Mouse (Mus musculus) adrenal gland, adult (tissue): ENCODE measurements at regions not wholly inside any gene's neighbourhood (a gene's known extent, or its start where the extent isn't known, plus 50 kb on each side); places are given as distances from the start of the nearest gene placed in this dataset.

Experiments used
- DNase-seq, 2 experiments: peaks; one replicate each; pipeline ENCODE4 v3.0.0; 2022 to 2023; ENCODE audit warnings: low spot score in 1 of 2; ENCODE audit not compliant: inconsistent age in 2 of 2

DNA sequence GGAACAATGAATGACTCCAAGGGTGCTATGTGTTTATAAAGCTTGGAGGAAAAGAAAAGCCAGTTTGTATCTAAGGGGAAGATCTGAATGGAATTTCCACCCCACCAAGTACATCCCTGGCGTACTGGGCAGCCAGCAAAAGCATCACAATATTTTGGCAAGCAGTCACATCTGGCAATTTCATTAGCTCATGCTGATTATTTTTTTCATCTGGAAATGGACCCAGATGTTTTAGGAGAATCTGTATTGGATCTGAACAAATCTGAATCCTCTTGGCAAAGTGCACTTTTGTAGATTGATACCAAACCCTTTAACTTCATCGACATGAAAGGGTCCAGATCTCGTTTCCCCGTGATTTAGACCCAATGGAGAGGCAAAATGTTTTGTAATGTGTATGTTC, 207.1 kb downstream of the Epha4 start:
- DNase-seq: no peak

DNA sequence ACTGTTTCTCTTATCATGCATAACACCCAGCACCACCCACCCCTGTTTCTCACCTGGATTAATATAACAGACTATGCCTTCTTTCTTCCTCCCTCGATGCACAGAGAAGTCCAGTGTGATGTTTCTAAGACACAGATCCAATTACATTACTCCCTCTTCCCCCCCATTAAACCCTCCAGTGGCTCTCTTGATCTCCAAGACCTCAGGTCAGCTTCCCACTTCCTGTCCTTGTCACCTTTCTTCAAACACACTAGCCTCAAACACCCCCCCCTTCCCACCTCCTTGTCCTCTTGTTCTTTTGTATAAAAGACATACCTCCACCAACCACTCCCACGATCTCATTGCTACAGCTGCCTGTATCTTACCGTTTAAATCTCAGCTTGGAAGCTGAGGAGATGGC, 201.8 kb downstream of the Epha4 start:
- no peak for DNase-seq

DNA sequence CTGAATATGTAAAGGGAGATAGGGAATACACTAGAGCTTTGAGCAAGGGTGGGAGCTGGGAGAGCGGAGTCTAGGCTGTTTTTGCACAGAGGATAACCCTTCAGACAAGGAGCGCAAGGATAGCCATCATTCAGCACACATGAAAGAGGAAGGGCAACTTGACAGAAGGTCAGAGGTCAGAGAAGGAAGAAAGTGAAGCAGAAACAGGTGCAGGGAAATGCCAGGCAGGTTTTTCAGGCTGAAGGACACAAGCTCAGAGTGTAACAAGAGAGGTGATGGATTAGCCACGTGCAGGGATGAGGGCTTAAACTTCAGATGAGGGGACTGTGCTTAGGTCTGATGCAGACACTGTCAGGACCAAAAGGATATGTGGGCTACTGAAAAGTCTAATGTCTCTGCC, 199.5 kb downstream of the Epha4 start:
- no peak for DNase-seq

DNA sequence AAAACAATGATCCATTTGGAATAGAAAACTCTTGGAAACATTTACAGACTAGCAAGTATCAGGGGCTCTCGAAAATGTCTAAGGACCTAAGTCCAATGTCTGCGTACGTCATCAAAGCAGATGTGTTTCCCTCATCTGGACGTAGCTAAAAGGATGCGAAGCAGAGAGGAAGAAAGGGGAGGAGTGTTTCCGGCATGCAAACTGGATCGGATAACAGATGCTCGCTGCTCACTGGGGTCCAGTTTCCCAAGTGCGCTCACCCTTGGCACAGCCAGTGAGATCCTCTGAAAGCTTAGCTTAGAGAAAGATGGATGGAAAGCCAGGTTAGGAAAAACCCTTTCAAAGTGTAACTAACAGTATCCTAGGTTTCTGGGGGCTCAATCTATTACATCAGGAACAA, 198.7 kb downstream of the Epha4 start:
- DNase-seq: no peak
